Mouse (Mus musculus): ENCODE measurements around the gene Olfr786. TPM values are rescaled to one million over a fixed set of nuclear protein-coding genes. Genes with fewer than 3 reads are reported as not detected.

The Olfr786 gene
- polyA plus RNA-seq, 1 experiment from 2014 or later = not detected

Other genes with a start within 250 kb of the Olfr786 start
- not detected in 2 replicates for gene Olfr772, start 249.4 kb upstream of the Olfr786 start, polyA plus RNA-seq (2014; fragmentation: Nextera tagmentation; extraction: Ambion mirVana)
- gene Olfr773, start 239.9 kb upstream of the Olfr786 start, polyA plus RNA-seq (2014; fragmentation: Nextera tagmentation; extraction: Ambion mirVana) = not detected in 2 replicates
- not detected in 2 replicates for gene Olfr774, start 191.1 kb upstream of the Olfr786 start, polyA plus RNA-seq (2014; fragmentation: Nextera tagmentation; extraction: Ambion mirVana)
- gene Olfr775, start 178.9 kb upstream of the Olfr786 start, polyA plus RNA-seq (2014; fragmentation: Nextera tagmentation; extraction: Ambion mirVana) = not detected in 2 replicates
- not detected in 2 replicates for gene Olfr776, start 168.2 kb upstream of the Olfr786 start, polyA plus RNA-seq (2014; fragmentation: Nextera tagmentation; extraction: Ambion mirVana)
- gene Olfr777, start 155.8 kb upstream of the Olfr786 start, polyA plus RNA-seq (2014; fragmentation: Nextera tagmentation; extraction: Ambion mirVana) = not detected in 2 replicates
- not detected in 2 replicates for gene Olfr780, start 109.2 kb upstream of the Olfr786 start, polyA plus RNA-seq (2014; fragmentation: Nextera tagmentation; extraction: Ambion mirVana)
- not detected in 2 replicates for gene Olfr781, start 98.5 kb upstream of the Olfr786 start, polyA plus RNA-seq (2014; fragmentation: Nextera tagmentation; extraction: Ambion mirVana)
- gene Olfr782, start 78.5 kb upstream of the Olfr786 start, polyA plus RNA-seq (2014; fragmentation: Nextera tagmentation; extraction: Ambion mirVana) = not detected in 2 replicates
- gene Olfr784, start 43.2 kb upstream of the Olfr786 start, polyA plus RNA-seq (2014; fragmentation: Nextera tagmentation; extraction: Ambion mirVana) = 0.11 and 0.20 TPM in 2 replicates
- not detected in 2 replicates for gene Olfr785, start 21.9 kb upstream of the Olfr786 start, polyA plus RNA-seq (2014; fragmentation: Nextera tagmentation; extraction: Ambion mirVana)
- not detected in 2 replicates for gene Olfr787, start 34.6 kb downstream of the Olfr786 start, polyA plus RNA-seq (2014; fragmentation: Nextera tagmentation; extraction: Ambion mirVana)
- gene Olfr788, start 43.7 kb downstream of the Olfr786 start, polyA plus RNA-seq (2014; fragmentation: Nextera tagmentation; extraction: Ambion mirVana) = not detected in 2 replicates
- not detected in 2 replicates for gene Olfr789, start 57.4 kb downstream of the Olfr786 start, polyA plus RNA-seq (2014; fragmentation: Nextera tagmentation; extraction: Ambion mirVana)
- gene Olfr790, start 71.2 kb downstream of the Olfr786 start, polyA plus RNA-seq (2014; fragmentation: Nextera tagmentation; extraction: Ambion mirVana) = not detected in 2 replicates
- not detected in 2 replicates for gene Olfr791, start 94.5 kb downstream of the Olfr786 start, polyA plus RNA-seq (2014; fragmentation: Nextera tagmentation; extraction: Ambion mirVana)
- not detected in 2 replicates for gene Olfr792, start 111.9 kb downstream of the Olfr786 start, polyA plus RNA-seq (2014; fragmentation: Nextera tagmentation; extraction: Ambion mirVana)
- gene Olfr794, start 140.3 kb downstream of the Olfr786 start, polyA plus RNA-seq (2014; fragmentation: Nextera tagmentation; extraction: Ambion mirVana) = not detected in 2 replicates
- gene Olfr796, start 185.3 kb downstream of the Olfr786 start, polyA plus RNA-seq (2014; fragmentation: Nextera tagmentation; extraction: Ambion mirVana) = not detected in 2 replicates
- not detected in 2 replicates for gene Olfr798, start 200.6 kb downstream of the Olfr786 start, polyA plus RNA-seq (2014; fragmentation: Nextera tagmentation; extraction: Ambion mirVana)
- not detected in 2 replicates for gene Olfr799, start 210.2 kb downstream of the Olfr786 start, polyA plus RNA-seq (2014; fragmentation: Nextera tagmentation; extraction: Ambion mirVana)
- gene Olfr800, start 230.4 kb downstream of the Olfr786 start, polyA plus RNA-seq (2014; fragmentation: Nextera tagmentation; extraction: Ambion mirVana) = not detected in 2 replicates
- not detected in 2 replicates for gene Olfr801, start 246.6 kb downstream of the Olfr786 start, polyA plus RNA-seq (2014; fragmentation: Nextera tagmentation; extraction: Ambion mirVana)